Mouse (Mus musculus) MEL (cell line): ENCODE measurements around the gene Zfp462. TPM values are rescaled to one million over a fixed set of nuclear protein-coding genes. Genes with fewer than 3 reads are reported as not detected.
"Not testable (repeated sequence)": the region's sequence is repeated elsewhere in the genome, so short reads cannot be mapped to it uniquely, and the experiment has no call there.

Source experiments
- DNase-seq: peaks from one replicate; pipeline ENCODE4 v3.0.0; 2011; ENCODE audit warnings: low read depth, low spot score
- H3K27ac ChIP-seq: 2 replicates; pipeline ENCODE4 v1.5.1; 2012; ENCODE audit warnings: low read depth, mild to moderate bottlenecking, control low read depth, low read length, moderate library complexity; ENCODE audit not compliant: control insufficient read depth
- H3K27me3 ChIP-seq, 2 experiments: fragments of 150-350 bp in 1 of 2; sonication (generic) in 1 of 2; 2 replicates each; pipeline ENCODE4 v1.6.1; 2012; ENCODE audit warnings: low read length in 2 of 2, mild to moderate bottlenecking in 2 of 2, improper control_type of control experiment in 1 of 2, moderate library complexity in 1 of 2; ENCODE audit not compliant: insufficient read depth in 2 of 2, control insufficient read depth in 1 of 2
- H3K36me3 ChIP-seq, 2 experiments: 2 replicates each; pipeline ENCODE4 v1.6.1; 2012 to 2014; ENCODE audit warnings: low read length in 2 of 2, improper control_type of control experiment in 1 of 2, inconsistent platforms in 1 of 2, mild to moderate bottlenecking in 1 of 2; ENCODE audit not compliant: insufficient read depth in 2 of 2, control insufficient read depth in 1 of 2
- H3K4me1 ChIP-seq, 2 experiments: fragments of 150-350 bp in 1 of 2; sonication (generic) in 1 of 2; 2 replicates each; pipeline ENCODE4 v1.6.1; 2012; ENCODE audit warnings: low read length in 2 of 2, improper control_type of control experiment in 1 of 2, mild to moderate bottlenecking in 1 of 2; ENCODE audit not compliant: insufficient read depth in 2 of 2, control insufficient read depth in 1 of 2
- H3K4me3 ChIP-seq, 2 experiments: fragments of 150-350 bp in 1 of 2; sonication (generic) in 1 of 2; 2 replicates each; pipeline ENCODE4 v1.5.1; 2012; ENCODE audit warnings: low read depth in 2 of 2, low read length in 2 of 2, mild to moderate bottlenecking in 2 of 2, moderate library complexity in 2 of 2, control low read depth in 1 of 2, improper control_type of control experiment in 1 of 2; ENCODE audit not compliant: control insufficient read depth in 1 of 2, insufficient read depth in 1 of 2
- H3K79me2 ChIP-seq: 2 replicates; pipeline ENCODE4 v1.6.1; 2012; ENCODE audit warnings: mild to moderate bottlenecking, low read length, moderate library complexity; ENCODE audit not compliant: control insufficient read depth, poor library complexity, insufficient read depth
- H3K9ac ChIP-seq: 2 replicates; pipeline ENCODE4 v1.6.1; 2012; ENCODE audit warnings: low read depth, mild to moderate bottlenecking, control low read depth, low read length, moderate library complexity; ENCODE audit not compliant: control insufficient read depth, poor library complexity, severe bottlenecking
- H3K9me3 ChIP-seq: fragments of 150-350 bp; sonication (generic); replicated peaks from 2 replicates; pipeline ENCODE4 v1.6.1; 2012; ENCODE audit warnings: mild to moderate bottlenecking, low read length, improper control_type of control experiment, moderate library complexity; ENCODE audit not compliant: insufficient read depth
- BHLHE40 ChIP-seq: IDR thresholded peaks from 2 replicates; pipeline ENCODE4 v1.6.1; 2012; ENCODE audit warnings: low read depth, mild to moderate bottlenecking, inconsistent platforms, low read length, improper control_type of control experiment, borderline replicate concordance
- CHD1 ChIP-seq: IDR thresholded peaks from 2 replicates; pipeline ENCODE4 v1.6.1; 2012; ENCODE audit warnings: low read depth, mild to moderate bottlenecking, inconsistent platforms, low read length, improper control_type of control experiment
- E2F4 ChIP-seq: IDR thresholded peaks from 2 replicates; pipeline ENCODE4 v1.6.1; 2011; ENCODE audit warnings: low read depth, low read length, improper control_type of control experiment, borderline replicate concordance
- EP300 ChIP-seq, 2 experiments: IDR thresholded peaks; 2 replicates each; pipeline ENCODE4 v1.6.1; 2011; ENCODE audit warnings: improper control_type of control experiment in 2 of 2, low read length in 2 of 2, low read depth in 1 of 2, mild to moderate bottlenecking in 1 of 2
- ETS1 ChIP-seq: IDR thresholded peaks from 2 replicates; pipeline ENCODE4 v1.6.1; 2012; ENCODE audit warnings: low read depth, mild to moderate bottlenecking, inconsistent platforms, low read length, improper control_type of control experiment, moderate library complexity
- GATA1 ChIP-seq: IDR thresholded peaks from 2 replicates; pipeline ENCODE4 v1.6.1; 2011; ENCODE audit warnings: low read depth, low read length, improper control_type of control experiment
- KAT2A ChIP-seq: conservative IDR thresholded peaks from 2 replicates; pipeline ENCODE4 v1.6.1; 2012; ENCODE audit warnings: low read depth, low read length, improper control_type of control experiment, inconsistent platforms
- MAX ChIP-seq: IDR thresholded peaks from 2 replicates; pipeline ENCODE4 v1.6.1; 2011; ENCODE audit warnings: low read length, improper control_type of control experiment
- MAZ ChIP-seq: IDR thresholded peaks from 2 replicates; pipeline ENCODE4 v1.6.1; 2012; ENCODE audit warnings: low read depth, mild to moderate bottlenecking, inconsistent platforms, low read length, improper control_type of control experiment
- MYC ChIP-seq: IDR thresholded peaks from 2 replicates; pipeline ENCODE4 v1.6.1; 2011; ENCODE audit warnings: low read depth, mild to moderate bottlenecking, low read length, improper control_type of control experiment, moderate library complexity
- POLR2A ChIP-seq, 2 experiments: IDR thresholded peaks; 2 replicates each; pipeline ENCODE4 v1.6.1; 2011 to 2012; ENCODE audit warnings: low read length in 2 of 2, mild to moderate bottlenecking in 2 of 2, control low read depth in 1 of 2, improper control_type of control experiment in 1 of 2, low read depth in 1 of 2, moderate library complexity in 1 of 2; ENCODE audit not compliant: control insufficient read depth in 1 of 2, insufficient read depth in 1 of 2, poor library complexity in 1 of 2
- POLR2AphosphoS2 ChIP-seq: IDR thresholded peaks from 2 replicates; pipeline ENCODE4 v1.6.1; 2011; ENCODE audit warnings: low read length, improper control_type of control experiment
- POLR2AphosphoS5 ChIP-seq: IDR thresholded peaks from 2 replicates; pipeline ENCODE4 v1.6.1; 2012; ENCODE audit warnings: low read depth, borderline replicate concordance, mild to moderate bottlenecking, inconsistent platforms, low read length, moderate library complexity, mixed read lengths
- RCOR1 ChIP-seq: IDR thresholded peaks from 2 replicates; pipeline ENCODE4 v1.6.1; 2012; ENCODE audit warnings: low read depth, mild to moderate bottlenecking, inconsistent platforms, low read length, improper control_type of control experiment
- SIN3A ChIP-seq: IDR thresholded peaks from 2 replicates; pipeline ENCODE4 v1.6.1; 2012; ENCODE audit warnings: low read length, improper control_type of control experiment, inconsistent platforms
- SMC3 ChIP-seq: IDR thresholded peaks from 2 replicates; pipeline ENCODE4 v1.6.1; 2011; ENCODE audit warnings: low read depth, low read length, improper control_type of control experiment
- TAL1 ChIP-seq: IDR thresholded peaks from 2 replicates; pipeline ENCODE4 v1.6.1; 2012; ENCODE audit warnings: mild to moderate bottlenecking, inconsistent platforms, low read length, moderate library complexity, mixed read lengths
- USF1 ChIP-seq: IDR thresholded peaks from 2 replicates; pipeline ENCODE4 v1.6.1; 2014; ENCODE audit warnings: low read depth, mild to moderate bottlenecking, inconsistent platforms, low read length, improper control_type of control experiment, moderate library complexity
- ZC3H11A ChIP-seq: IDR thresholded peaks from 2 replicates; pipeline ENCODE4 v1.6.1; 2012; ENCODE audit warnings: low read depth, mild to moderate bottlenecking, inconsistent platforms, low read length, improper control_type of control experiment
- ZNF384 ChIP-seq: IDR thresholded peaks from 2 replicates; pipeline ENCODE4 v1.6.1; 2012; ENCODE audit warnings: low read depth, mild to moderate bottlenecking, inconsistent platforms, low read length, improper control_type of control experiment
- polyA plus RNA-seq, 2 experiments: library from polyadenylated mRNA; stranded (reverse) in 1 of 2; unstranded in 1 of 2; fragments of >175 nt in 1 of 2; fragments of >200 nt in 1 of 2; gene quantifications; 2 replicates each; pipeline versions ENCODE4 v1.2.1 to v1.2.4; 2012; ENCODE audit warnings: low replicate concordance in 2 of 2, low read depth in 1 of 2; ENCODE audit not compliant: insufficient read length in 2 of 2, insufficient read depth in 1 of 2, missing spikeins in 1 of 2
- total RNA-seq: library from RNA; depleted of rRNA; stranded (reverse); fragments of 300-350 nt; gene quantifications from 2 replicates; pipeline ENCODE4 v1.2.3, GENCODE M21; 2012

Gene Zfp462
- total and polyA plus RNA-seq, 3 experiments = not detected

GRCm38 (mm10) chr4:54987926-54988325, 43.1 kb downstream of the Zfp462 start:
- no peak for TF ChIP-seq MAZ
- no peak for TF ChIP-seq POLR2A (IDR thresholded peaks at IDR 0.05; ENCODE audit: control insufficient read depth in 1 of 2, insufficient read depth in 1 of 2, low read depth in 1 of 2, low read length in 2 of 2, poor library complexity in 1 of 2)
- TF ChIP-seq CHD1 = no peak
- no peak for TF ChIP-seq RCOR1
- TF ChIP-seq MYC = no peak
- no peak for TF ChIP-seq POLR2AphosphoS2
- TF ChIP-seq TAL1 = no peak
- no peak for TF ChIP-seq SIN3A
- no peak for TF ChIP-seq EP300 (IDR thresholded peaks at IDR 0.05; ENCODE audit: low read depth in 1 of 2, low read length in 2 of 2)
- no peak for TF ChIP-seq POLR2AphosphoS5
- no peak for TF ChIP-seq ZNF384
- no peak for TF ChIP-seq E2F4
- no peak for TF ChIP-seq KAT2A
- TF ChIP-seq ETS1 = no peak
- TF ChIP-seq BHLHE40 = no peak
- TF ChIP-seq MAX = no peak
- no peak for TF ChIP-seq SMC3
- TF ChIP-seq, all 39 proteins: peak for 0
- H3K27ac ChIP-seq = no peak overlapping the region
- H3K4me1 ChIP-seq = no peaks in the 10 kb centered on the region
- H3K27me3 ChIP-seq = no peaks in the 10 kb centered on the region
- H3K9me3 ChIP-seq = no peaks in the 10 kb centered on the region
- no peak overlapping the region for H3K4me3 ChIP-seq
- no peaks in the 10 kb centered on the region for H3K79me2 ChIP-seq
- H3K36me3 ChIP-seq = no peaks in the 10 kb centered on the region
- no peak for DNase-seq
- H3K9ac ChIP-seq = no peak overlapping the region

- TF ChIP-seq MYC (no peak), POLR2A (IDR thresholded peaks at IDR 0.05; ENCODE audit: control insufficient read depth in 1 of 2, insufficient read depth in 1 of 2, low read depth in 1 of 2, low read length in 2 of 2, poor library complexity in 1 of 2) (no peak), GATA1 (no peak), BHLHE40 (no peak), USF1 (no peak), ZC3H11A (no peak)
- TF ChIP-seq, all 39 proteins: peak for 0
- H3K27ac ChIP-seq = no peak overlapping the region
These were observed 47.1 kb downstream of the Zfp462 start for GRCm38 (mm10) chr4:54991973-54992372.

GRCm38 (mm10) chr4:54993001-54993400, 48.2 kb downstream of the Zfp462 start:
- H3K9ac ChIP-seq, H3K79me2 ChIP-seq, H3K27ac ChIP-seq, H3K4me3 ChIP-seq, H3K27me3 ChIP-seq, H3K9me3 ChIP-seq, H3K36me3 ChIP-seq, DNase-seq, H3K4me1 ChIP-seq: not testable (repeated sequence)

More at GRCm38 (mm10) chr4:54991973-54992372, 47.1 kb downstream of the Zfp462 start:
- Histone ChIP-seq H3K36me3 (no peaks in the 10 kb centered on the region), H3K9me3 (no peaks in the 10 kb centered on the region), H3K79me2 (no peaks in the 10 kb centered on the region), H3K27me3 (no peaks in the 10 kb centered on the region), H3K4me3 (no peak overlapping the region), H3K4me1 (no peaks in the 10 kb centered on the region), H3K9ac (no peak overlapping the region)
- DNase-seq = no peak
